Mouse (Mus musculus) naive thymus-derived CD4-positive, alpha-beta T cell, adult 2 months (primary cell): ENCODE measurements around the gene Usp13.

Experiments used
- DNase-seq: peaks from one replicate; pipeline ENCODE4 v3.0.0-alpha.2; 2011; ENCODE audit warnings: low read depth

Usp13 gene

DNA sequence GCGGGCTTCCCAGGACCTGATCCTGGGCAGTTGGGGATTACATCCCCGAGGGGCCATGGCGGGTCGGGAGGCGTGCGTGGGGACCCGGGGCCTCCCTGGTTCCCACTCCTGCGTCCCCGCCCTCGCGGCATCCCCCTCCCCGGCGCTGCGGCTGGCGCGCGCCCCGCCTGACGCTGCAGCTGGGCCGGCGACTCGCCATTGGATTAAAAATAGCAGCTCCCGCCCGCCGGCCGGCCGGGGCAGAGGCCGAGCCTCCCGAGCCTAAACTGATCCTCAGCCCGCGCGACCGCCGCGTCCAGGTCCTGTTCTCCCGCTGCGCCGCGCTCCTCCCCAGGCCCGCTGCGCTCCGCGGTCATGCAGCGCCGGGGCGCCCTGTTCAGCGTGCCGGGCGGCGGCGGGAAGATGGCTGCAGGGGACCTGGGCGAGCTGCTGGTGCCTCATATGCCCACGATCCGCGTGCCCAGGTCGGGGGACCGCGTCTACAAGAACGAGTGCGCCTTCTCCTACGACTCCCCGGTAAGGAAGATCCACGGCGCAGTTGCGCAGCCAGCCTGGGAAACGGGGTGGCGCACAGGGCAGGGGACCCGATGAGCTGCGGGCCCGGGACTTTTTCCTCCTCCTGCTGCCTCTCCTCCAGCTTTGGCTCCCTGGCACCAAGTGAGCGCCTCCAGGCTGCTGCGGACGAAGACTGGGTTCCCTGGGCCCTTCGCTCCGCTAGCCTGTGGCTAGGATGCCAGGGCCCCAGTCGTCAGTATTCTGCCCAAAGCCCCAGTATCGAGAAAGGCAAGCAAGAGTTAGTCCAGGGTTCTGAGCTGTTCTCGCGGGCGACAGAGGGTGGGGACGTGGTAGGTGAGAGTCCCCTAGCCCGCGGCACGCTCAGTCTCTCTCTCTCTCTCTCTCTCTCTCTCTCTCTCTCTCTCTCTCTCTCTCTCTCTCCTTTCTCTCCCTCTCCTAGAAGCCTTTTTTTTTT is at the start of gene Usp13:
TSS of gene Usp13 (plus strand) at position 190 of the 970 bp plus-strand sequence.
- DNase-seq, result no peak

DNA sequence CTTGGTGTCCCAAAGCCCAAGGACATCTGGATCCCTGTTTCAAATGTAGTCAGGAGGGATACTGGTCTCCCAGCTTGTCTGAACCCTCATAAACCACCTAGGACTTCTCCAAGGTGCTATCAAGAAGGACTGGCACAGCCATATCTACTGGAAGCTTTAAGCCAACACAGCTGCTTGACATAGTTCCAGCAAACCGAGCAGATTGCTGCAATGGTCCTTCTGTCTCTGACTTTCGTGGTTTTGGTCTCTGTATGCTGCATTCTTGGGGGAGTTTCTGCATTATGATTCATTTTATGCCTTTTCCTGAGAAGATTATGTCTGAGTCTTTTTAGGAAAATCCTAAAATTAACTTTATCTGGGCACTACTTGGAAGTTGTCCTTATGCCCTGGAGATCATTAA is 46.6 kb upstream of the Usp13 start:
- DNase-seq, result no peak

DNA sequence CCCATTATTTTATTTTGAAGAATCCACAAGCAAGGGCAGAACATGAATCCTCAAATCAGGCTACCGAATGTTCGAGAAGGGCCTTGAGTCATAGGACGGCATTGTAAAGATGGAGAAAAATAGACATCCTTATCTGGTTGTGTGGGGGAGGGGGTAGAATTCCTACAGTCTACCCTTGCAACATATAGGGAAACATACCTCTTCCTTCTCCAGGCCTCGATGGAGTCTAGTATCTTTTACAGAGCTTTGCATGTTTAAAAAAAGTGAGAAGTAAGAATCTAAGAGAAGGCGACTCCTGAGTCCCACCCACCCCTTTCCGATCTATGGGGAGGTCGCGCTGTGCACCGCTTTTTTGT is 367 bp upstream of the Usp13 start:
- DNase-seq, result no peak

DNA sequence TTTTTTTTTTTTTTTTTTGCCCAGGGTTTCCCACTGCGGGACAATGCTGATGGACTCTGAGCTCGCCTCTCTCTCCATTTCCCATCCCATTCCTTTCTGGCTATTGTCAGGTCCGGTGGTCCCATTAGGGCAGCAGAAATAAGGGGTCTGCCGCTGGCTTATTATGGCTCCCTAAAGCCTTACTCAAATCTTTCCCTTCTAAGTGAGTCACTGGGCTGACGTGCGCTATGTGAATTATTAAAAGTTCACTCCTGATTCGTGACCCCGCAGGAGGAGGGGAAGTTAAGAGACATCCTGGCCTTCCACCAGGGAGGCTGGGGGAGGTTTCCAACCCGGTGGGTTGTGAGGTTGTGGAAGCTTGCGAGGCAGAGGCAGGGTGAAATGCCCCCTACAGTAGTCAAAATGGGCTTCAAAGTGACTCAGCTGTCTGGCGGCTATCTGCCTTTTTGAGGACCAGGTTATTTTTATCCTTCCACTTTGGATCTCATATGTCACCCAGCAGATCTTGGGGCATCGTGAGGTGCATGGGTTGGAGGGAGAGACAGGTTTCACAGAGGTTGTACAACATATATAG is 1.1 kb downstream of the Usp13 start:
- no peak for DNase-seq

DNA sequence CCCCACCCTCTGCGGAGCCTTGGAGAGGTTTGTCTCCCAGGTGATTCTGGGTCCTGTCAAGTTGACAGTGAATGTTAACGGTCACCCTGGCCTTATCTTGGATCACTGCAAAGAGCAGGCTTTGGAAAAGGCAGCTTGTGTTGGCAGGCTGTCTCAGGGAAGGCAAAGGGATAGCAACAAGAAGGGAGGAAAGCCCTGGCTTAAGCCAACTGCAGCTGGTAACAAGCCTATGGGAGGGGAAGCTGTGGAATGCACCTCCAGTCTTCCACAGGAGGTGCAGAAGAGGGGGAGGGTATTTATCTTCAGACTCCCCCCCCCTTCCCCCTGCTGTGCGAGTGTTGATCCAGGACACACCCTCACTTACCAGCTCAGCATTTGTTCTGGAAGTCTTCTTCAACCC is 5.3 kb downstream of the Usp13 start:
- DNase-seq, result no peak

DNA sequence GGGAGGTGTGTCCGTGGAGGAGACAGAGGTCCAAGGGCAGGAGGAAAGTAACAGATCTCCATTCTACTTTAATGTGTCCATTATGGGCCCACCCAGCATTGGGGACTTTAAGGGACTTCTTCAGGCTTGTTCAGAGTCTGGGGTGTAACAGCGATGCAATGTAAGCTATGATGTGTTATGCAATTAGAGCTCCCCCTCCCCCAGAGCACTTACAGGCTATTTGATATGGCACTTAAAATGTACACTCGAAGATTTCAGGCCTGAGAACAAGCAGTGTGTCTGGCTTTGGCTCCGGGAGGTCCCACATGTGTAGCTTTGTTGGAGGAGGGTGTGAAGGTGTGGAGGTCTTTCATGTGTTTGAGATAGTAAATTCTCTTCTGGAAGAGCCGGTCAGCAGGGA is 7.6 kb downstream of the Usp13 start:
- DNase-seq, result no peak

DNA sequence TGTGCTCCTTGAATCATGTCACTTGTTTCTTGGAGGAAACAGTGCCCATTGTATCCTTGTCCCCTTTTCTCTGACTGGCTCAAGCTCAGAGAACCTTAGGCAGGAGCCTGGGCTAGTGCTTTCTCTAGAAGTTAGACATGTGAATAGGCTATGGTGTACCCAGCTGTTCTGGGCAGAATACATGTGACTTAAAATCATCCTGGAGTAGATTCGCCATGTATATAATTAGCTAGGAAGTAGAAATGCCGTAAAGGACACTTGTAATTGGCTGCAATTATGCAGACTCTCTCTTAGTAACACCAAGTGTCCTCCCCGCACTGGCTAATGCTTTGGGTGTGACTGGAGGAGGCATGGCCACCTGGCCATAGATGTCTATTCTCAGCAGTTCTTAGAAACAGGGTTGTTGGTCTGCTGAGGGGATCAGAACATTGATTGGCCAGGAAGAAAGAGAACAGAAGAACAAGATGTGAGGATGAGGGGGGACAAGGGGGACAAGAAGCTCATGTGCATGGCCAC is 8.7 kb downstream of the Usp13 start:
- no peak for DNase-seq

DNA sequence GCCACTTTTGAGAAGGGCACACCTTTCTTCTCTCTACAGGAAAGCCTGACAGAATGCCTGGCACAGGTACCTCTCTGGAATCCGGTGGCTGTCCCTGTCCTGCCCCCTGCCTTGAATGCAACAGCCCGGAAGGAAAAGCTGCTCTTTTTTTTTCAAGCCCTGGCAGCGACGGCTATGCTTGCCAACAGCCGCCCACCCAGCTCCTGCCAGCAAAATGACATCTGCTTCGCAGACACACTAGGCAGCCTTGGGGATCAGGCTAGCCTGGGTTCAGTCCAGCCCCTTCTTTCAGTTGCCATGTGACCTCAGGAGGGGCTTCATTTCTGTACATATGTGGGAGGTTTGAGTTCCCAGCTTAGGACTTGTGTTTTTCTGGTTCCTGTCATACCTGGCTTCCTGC is 9.4 kb downstream of the Usp13 start:
- DNase-seq, result no peak

DNA sequence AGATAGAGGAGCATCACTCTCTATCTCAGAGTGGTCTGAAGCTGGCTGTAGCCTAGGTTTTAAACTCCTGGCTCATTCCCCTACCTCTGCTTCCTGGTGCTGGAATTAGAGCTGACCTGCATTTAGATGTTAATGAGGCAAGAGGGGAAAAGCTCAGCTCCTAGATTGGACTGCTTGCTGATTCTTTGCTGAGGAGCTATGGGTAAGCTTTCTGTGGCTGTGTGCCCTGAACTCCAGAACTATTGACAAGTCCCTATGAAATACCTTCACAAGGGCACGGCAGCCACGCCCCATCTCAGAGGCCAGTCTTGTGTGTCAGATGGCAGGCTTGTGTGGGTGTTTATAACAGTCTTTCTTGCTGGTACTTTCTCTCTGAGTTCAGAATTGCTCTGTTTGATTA is 16.5 kb downstream of the Usp13 start:
- DNase-seq, result no peak

DNA sequence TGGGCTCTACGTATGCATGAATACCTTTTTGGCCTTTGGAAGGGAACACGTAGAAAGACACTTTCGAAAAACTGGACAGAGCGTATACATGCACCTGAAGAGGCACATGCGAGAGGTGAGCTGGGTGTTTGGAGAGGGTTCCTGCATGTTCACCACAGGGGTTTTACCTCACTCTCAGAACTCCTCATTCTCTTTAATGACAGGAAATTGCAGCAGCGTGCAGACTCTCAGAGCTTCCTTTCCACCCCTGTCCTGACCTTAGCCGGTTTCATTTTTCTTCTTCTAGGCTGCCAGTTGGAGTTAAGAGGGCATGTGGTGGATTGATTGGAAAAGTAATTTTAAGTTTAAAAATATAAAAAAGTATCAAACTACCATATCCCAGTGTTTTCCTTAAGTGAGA is 20.5 kb downstream of the Usp13 start:
- DNase-seq, result no peak

DNA sequence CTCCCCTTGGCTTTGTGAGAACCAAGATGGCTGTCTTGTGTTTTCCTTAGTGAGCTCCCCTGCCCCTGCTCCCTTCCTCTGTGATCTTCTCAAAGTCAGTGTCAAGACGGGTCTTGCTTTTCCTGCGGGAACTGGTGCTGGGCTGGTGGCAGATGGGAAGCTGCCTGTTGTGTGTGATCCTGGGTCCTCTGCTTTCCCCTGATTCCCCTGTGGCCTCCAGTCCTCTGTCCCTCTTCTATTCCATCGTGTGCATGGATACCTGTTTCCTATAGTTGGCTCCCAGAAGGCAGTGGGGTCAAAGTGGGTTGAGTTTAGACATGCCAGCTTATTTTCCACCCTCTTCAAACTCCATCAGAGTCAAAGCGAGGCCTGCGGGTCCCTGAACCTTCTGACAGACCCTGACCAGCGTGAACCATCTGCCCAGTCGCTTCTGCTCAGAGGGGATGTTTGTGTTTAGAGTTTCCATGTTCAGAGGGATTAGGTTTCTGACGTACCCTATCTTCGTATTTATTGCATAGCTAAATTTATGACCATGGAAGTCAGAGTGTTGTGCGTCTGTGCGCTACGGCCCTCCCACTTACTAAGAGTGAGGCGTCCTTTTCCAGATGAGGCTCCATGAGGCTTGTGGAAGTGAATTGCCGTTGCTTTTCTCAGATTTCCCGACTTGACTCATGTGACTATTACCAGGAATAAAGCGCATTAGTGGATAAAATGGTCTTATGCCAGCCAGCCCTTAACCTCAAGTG is 39.2 kb downstream of the Usp13 start:
- DNase-seq, result no peak

DNA sequence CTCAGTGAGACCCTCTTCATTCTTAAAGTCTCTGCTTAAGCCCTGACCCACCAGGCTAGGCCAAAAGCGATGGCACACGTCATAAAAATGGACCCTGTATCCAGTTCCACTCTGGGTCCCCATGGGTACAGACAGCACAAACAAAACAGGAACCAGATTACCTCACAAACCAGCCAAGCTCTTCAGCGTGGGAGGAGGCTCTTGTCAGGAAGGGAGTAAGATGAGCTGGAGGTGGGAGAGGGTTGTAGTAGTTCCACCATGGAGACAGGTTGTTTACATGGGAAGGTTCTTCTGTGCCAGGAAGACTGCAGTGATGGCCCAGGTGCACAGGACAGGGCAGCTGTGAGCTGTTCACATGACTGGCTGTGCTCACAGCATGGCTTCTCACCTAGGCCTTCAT is 53.7 kb downstream of the Usp13 start:
- DNase-seq, result no peak

DNA sequence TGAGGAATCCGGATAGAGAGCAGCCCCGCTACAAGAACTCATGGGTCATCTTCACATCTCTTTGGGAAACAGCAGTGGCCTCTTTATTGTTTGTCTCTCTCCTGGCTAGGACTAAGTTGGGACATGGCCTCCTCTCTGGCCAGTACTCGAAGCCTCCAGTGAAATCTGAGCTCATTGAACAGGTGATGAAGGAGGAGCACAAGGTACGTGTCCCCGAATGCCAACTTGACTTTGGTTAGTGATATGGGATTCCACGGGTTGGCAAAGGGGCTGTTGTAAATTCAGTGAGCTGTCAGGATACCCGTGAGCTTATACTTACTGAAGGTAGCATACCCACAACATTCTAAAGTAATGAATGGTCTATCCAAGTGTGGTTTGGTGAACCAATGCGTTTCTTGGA is 69.0 kb downstream of the Usp13 start:
- DNase-seq, result no peak

DNA sequence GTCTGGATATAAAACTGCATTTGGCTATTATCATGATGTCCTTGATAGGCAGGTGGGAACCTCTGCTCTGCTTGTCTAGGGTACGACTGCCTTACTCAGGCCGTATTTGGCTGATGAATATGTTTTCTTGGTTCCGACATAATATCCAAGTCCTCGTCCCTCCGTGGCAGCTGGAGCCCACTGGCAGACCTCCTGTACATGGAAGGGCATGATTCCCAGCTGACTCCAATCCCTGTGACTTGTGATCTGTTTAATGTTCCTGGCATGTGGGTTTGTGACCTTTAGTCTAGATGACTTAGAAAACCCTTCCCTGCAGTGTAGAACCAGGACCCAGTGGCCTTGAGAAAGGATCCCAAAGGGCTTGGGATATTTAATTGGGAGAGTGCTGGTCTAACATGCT is 71.5 kb downstream of the Usp13 start:
- DNase-seq, result no peak

DNA sequence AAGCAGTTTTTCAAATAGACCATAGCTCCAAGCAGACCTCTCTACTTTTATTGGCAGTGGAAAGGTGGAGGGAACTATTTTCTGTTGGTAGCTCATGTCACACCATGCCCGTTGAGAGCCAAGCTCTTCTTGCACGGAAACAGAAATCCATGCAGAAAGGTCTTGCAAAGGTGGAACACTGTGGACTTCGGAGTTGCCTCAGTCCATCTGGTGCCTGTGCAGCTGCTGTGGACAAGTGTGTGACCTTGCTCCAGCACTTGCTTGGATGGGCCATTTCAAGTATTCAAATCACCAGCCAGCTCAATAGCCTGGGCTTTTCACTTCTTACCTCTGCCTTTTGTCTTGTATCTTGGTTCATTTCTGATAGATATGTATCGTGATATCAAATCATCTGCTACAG is 72.8 kb downstream of the Usp13 start:
- no peak for DNase-seq

DNA sequence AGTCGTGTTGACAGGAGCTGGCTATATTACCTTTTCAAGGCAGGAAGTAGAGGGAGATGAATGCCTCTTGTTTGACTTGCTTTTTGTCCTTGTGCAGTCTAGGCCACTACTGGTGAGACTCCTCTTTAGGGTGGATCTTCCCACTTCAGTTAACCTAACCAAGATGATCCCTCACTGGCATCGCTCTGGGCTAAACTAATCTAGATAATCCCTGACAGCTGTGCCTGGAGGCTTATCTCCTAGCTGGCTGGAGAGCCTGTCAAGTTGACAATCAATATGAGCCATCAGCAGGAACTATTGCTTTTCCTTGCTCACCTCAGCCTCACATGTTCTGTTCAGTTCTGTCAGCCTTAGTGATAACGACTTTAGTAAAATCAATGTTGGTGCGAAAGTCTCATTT is 86.1 kb downstream of the Usp13 start:
- DNase-seq, result no peak

DNA sequence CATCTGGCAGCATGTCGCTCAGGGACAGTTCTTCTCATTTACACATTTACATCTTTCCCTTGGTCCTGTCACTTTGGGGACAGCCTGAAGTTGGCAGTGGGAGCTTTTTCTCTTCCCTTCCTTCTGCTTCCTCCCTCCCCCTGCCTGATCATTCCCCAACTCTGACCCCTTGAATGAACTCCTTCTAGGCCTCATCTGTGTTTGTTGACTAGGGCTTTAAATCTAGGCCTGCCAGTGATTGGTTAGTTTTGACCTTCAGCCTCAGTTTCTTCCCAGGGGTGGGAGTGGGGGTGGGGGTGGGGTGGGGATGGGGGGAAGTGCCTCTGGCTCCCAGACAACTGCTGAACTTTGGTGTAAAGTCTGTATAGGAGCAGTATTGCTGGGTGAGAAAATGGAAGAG is 87.3 kb downstream of the Usp13 start:
- no peak for DNase-seq

DNA sequence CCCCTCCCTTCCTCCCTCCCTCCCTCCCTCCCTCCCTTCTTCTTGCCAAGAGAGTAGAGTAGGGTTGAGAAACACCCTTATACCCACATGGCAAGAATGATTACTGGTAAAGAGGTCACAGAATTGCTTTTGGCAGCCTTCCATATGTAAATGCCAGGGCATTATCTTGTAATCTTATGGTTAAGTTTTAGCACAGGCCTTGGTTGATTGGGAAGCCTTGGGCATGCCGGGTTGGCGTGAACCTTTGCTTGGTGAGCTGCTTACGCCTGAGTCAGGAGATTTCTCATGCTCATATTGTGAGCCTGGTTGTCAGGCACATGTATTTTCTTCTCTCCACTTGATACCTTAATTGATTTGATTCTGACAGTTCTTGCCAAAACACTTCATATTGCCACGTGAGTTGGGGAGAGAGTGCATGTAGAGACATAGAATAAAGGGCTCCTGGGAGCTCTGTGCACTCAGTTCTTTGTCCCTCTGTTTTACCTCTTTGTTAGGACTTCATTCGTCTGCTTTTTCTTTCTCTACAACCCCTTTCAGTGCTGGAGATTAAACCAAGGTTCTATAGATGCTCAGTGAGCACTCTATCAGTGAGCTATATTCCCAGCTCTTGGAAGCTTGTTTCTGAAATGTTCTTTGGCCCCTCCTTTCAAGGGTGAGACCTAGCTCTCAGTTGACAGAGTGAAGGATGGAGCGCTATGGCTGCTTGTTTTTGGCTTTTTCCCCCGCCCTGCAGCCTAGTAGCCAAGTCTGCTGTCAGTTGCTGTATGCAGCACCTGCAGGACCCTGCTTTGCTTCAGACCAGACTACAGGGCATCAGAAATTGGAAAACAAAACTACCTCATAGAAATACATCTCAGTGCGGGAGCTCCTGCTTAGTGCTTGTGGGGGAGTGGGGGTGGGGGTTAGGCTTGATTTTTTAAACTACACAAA is 88.8 kb downstream of the Usp13 start:
- no peak for DNase-seq

DNA sequence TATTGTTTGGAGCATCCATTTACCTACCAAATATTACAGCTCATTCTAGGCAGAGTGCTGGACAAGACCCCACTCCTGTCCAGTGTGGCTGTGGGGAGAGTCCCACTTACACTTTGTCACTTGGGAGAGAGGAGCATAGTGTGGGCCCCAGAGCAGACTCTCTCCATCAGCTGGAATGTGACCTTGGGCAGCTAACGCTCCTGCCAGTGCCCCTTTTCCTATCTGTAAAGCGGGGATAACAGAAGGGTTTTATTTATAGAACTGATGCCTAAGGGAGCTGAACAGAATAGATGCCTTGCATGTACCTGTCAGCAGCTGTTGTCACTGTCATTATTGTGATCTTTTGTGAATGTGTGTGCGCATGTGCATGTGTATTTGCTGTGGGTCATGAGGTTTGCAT is 91.1 kb downstream of the Usp13 start:
- DNase-seq, result no peak

DNA sequence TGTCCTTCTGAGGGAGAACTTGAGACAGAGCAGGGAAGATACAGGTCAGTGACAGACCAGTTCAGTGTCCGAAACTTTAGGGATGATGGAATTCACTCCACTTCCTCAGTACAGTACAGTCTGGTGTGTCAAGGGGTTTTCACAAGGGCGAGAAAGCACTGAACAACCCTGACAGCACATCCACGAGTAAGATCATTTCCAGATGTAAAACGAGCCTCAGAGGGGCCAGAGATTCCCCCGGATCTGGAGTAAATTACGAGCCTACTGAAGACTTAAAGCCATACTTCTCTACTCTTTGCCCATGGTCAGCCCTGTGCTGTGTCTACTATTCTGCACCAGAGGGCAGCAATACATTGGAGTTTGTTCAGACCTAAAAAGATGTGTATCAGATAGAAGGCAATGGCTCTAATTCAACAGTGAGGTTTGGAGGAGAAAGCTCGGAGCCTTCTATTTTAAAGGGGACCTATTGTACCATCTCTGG is 92.8 kb downstream of the Usp13 start:
- no peak for DNase-seq

DNA sequence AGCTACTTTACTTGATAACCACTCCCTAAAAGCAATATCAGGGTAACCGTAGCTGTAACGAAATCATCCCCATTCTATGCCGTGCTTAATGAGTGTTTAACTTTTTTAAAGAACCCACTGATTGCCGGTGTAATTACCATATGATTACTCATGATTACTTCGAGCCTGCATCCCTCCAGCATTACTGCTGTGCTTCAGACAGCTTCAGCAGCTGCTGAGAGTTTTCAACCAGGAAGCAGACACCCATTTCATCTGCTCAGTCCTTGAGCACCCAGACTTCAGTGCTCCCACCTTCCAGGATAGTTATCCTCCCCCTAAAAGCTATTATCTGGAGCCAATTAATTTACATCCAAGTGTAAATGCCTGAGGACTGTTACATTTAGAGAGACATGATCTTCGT is 106.8 kb downstream of the Usp13 start:
- DNase-seq, result no peak
